Mouse (Mus musculus) CH12.LX (cell line): ENCODE results near the gene Qpctl.

Experiments
- CTCF ChIP-seq, 2 experiments: IDR thresholded peaks in 1 of 2; conservative IDR thresholded peaks in 1 of 2; 2 replicates each; pipeline ENCODE4 v1.5.1; 2011 to 2012; ENCODE audit warnings: low read depth in 2 of 2, low read length in 2 of 2, improper control_type of control experiment in 1 of 2, inconsistent platforms in 1 of 2, mild to moderate bottlenecking in 1 of 2, moderate library complexity in 1 of 2
- IRF4 ChIP-seq: IDR thresholded peaks from 2 replicates; pipeline ENCODE4 v1.6.1; 2014; ENCODE audit warnings: low read depth, mild to moderate bottlenecking, inconsistent platforms, low read length, improper control_type of control experiment
- ZNF384 ChIP-seq: IDR thresholded peaks from 2 replicates; pipeline ENCODE4 v1.6.1; 2012; ENCODE audit warnings: low read depth, low read length, improper control_type of control experiment, inconsistent platforms

DNA sequence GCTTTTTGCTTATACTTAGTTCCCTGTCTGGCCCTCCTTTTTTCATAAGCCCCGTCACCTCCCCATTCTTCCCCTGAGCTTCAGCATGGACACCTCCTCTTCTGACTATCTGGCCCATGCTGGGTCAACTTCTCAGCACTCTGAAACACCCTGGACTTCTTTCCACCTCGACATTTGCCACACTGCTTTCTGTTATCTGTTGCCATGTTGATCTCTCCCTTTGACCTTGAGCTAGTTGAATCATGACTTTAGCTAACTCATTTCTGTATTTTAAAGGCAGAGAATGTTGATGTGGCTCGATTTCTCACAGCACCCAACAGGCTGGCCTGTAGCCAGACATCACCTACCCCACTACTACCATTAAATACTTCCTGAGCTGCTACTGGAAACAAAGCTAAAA, 41.7 kb downstream of the Qpctl start:
- TF ChIP-seq IRF4 (no peak), ZNF384 (no peak), CTCF (conservative IDR thresholded peaks at IDR 0.05 in 1 of 2, IDR thresholded peaks at IDR 0.05 in 1 of 2; ENCODE audit: low read depth in 2 of 2, low read length in 2 of 2) (no peak)
